Mouse (Mus musculus) thymus, adult 2 months (tissue): ENCODE results near the gene Spdye4a.

Source experiments
- CTCF ChIP-seq: fragments of 200-500 bp; IDR thresholded peaks from 2 replicates; pipeline ENCODE4 v1.5.1; 2012; ENCODE audit warnings: mild to moderate bottlenecking, control low read depth, low read length, moderate library complexity, borderline replicate concordance; ENCODE audit not compliant: control insufficient read depth, poor library complexity, insufficient read depth; ENCODE audit errors: extremely low read depth
- POLR2A ChIP-seq: fragments of 200-500 bp; IDR thresholded peaks from 2 replicates; pipeline ENCODE4 v1.6.1; 2012; ENCODE audit warnings: mild to moderate bottlenecking, low read length, control low read depth, moderate library complexity; ENCODE audit not compliant: control insufficient read depth, poor library complexity, insufficient read depth; ENCODE audit errors: extremely low read depth

- TF ChIP-seq CTCF (no peak), POLR2A (no peak)
Observed at GRCm38 (mm10) chr5:143205015-143205414, 21.7 kb downstream of the Spdye4a start.
